ENCODE assay signal across 14 mouse cellular contexts in the genomic region with DNA sequence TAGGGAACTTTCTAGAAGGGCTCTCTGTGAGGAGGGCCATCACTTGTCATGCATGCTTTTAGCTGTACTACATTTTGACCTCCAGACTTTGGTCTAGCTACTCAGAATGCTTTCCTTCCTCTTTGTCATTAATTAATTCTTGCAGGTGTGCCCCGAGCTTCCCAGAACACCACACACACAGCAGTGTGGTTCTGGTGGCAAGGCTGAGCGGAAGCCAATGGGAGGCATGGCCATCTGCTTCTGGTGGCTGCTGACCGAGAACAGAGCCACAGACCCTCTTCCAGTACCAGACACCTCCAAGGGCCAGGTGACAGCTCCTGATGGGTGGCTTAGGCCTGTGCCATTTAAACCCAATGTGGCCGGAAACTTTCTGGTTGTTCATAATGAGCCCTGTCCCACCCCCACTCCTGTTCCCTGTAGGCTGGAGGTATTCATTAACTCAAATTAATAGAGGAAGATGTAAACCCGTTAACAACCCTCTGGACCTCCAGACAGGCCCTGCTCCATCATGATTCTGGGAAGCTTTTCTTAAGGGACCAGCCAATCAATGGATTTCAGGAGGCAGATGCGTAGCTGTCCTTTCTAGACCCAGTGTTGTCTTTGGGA.
DNase-seq lines count a peak whose midpoint lies in the region; TF ChIP-seq lines count a peak whose summit lies in the region.
"Had no signal": no experiment of that assay in that cellular context is flagged by ENCODE, and none has a peak within 500 bp of the region (broad histone marks: within the 10 kb centered on the region; RNA-seq: fewer than 3 reads in every experiment).

No protein-coding gene starts in this region.

- 44% methylated on average over 6 of the region's 6 CpGs for WGBS in kidney, adult 2 months

- no peaks in the 10 kb centered on the region for H3K27me3 ChIP-seq in kidney, adult 2 months (replicated peaks; ENCODE audit: control insufficient read depth, insufficient read depth, low read length)

- no peaks in the 10 kb centered on the region for H3K36me3 ChIP-seq in kidney, adult 2 months (ENCODE audit: control insufficient read depth, insufficient read depth, low read length)
- H3K36me3 ChIP-seq: heart, embryonic 10.5 days had no signal

- no peak for TF ChIP-seq POLR2A in kidney, adult 2 months (IDR thresholded peaks at IDR 0.05; ENCODE audit: low read depth, low read length)

- H3K4me3 ChIP-seq in kidney, adult 2 months (ENCODE audit: insufficient read depth, low read depth, low read length) = no peak overlapping the region
- H3K4me3 ChIP-seq: erythroblast, embryonic 14.5 days; heart, embryonic 10.5 days had no signal

- H3K4me1 ChIP-seq in kidney, adult 2 months (ENCODE audit: control insufficient read depth, insufficient read depth, low read length) = peaks cover 11% of the 10 kb centered on the region; the same call in 1 of the 2 replicates
- H3K4me1 ChIP-seq: heart, embryonic 10.5 days had no signal

- DNase-seq in cerebellum, adult 11 months = peak; percentile 82
- peak; percentile 93 for DNase-seq in cerebellum, adult 9-11 months
- peak; percentile 91 for DNase-seq in kidney, adult 2 months
- DNase-seq in kidney, postnatal 25 days = peak; percentile 43 to 79
- DNase-seq in adrenal gland, adult 8-10 months = no peak
- DNase-seq in lung, postnatal 4 days = no peak
- DNase-seq in embryo, embryonic 10 days (ENCODE audit: low spot score) = no peak
- DNase-seq: B cell, adult 2 months; lung, adult 2 months; right cerebral cortex, postnatal 4 days; thymus, postnatal 14 days had no signal

- peak overlapping the region; percentile 92 for H3K27ac ChIP-seq in kidney, adult 2 months (ENCODE audit: insufficient read depth, low read depth, low read length)
- H3K27ac ChIP-seq: heart, embryonic 10.5 days; macrophage had no signal

- TF ChIP-seq CTCF in kidney, adult 2 months (conservative IDR thresholded peaks at IDR 0.05; ENCODE audit: insufficient read depth, insufficient read length, low read depth, low read length) = no peak

Comparison
In these comparisons a context has a peak if more than half of its experiments do, and no peak if none do; other contexts are left out.
1. DNase-seq: peak in cerebellum, adult 11 months (single experiment), cerebellum, adult 9-11 months (single experiment), kidney, adult 2 months (single experiment) and kidney, postnatal 25 days (2 of 2); none in adrenal gland, adult 8-10 months (single experiment), lung, postnatal 4 days (0 of 2) and embryo, embryonic 10 days (single experiment).